Mouse (Mus musculus): ENCODE results near the gene Insig1. TPM values are rescaled to one million over a fixed set of nuclear protein-coding genes. Genes with fewer than 3 reads are reported as not detected.
A peak's percentile ranks its signal among the peaks of the same experiment; 100 is the strongest.

The Insig1 gene
- polyA plus RNA-seq, 1 experiment = 114 TPM

DNA sequence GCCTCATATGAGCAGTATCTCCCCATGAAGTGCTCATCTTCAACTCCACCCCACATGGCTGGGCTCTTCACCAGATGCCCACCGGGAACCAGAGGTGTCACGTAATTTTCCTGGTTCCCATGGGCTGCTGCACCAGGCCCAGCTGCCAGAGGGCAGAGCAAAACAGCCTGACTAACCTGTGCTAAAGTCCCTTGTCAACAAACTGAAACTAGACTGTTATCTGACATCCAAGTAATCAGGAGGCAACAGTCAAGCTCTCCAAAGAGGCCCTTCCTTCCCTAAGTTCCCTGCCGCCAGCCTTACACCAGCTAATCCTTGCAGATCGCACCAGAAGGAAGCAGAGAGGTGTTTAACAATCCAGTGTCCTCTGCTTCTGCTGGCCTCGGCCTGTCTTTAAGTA is 4.9 kb upstream of the Insig1 start:
- no peak overlapping the region for H3K27ac ChIP-seq (ENCODE audit: insufficient read depth, low read length)
- no peaks in the 10 kb centered on the region for H3K4me1 ChIP-seq (ENCODE audit: control insufficient read depth, insufficient read depth, low read length)
- no peaks in the 10 kb centered on the region for H3K27me3 ChIP-seq (ENCODE audit: control insufficient read depth, insufficient read depth, low read length, poor library complexity, severe bottlenecking)
- no peak overlapping the region for H3K9ac ChIP-seq (ENCODE audit: low read depth, poor library complexity, severe bottlenecking)
- no peaks in the 10 kb centered on the region for H3K9me3 ChIP-seq (replicated peaks; ENCODE audit: control insufficient read depth, insufficient read depth, low read length, poor library complexity, severe bottlenecking)
- TF ChIP-seq EP300 (IDR thresholded peaks at IDR 0.05; ENCODE audit: insufficient read depth, low read depth, low read length) = no peak
- no peak for TF ChIP-seq CTCF (IDR thresholded peaks at IDR 0.05; ENCODE audit: low read depth, low read length)
- TF ChIP-seq POLR2A (IDR thresholded peaks at IDR 0.05; ENCODE audit: insufficient read depth, low read length) = no peak
- no peaks in the 10 kb centered on the region for H3K36me3 ChIP-seq (ENCODE audit: control insufficient read depth, insufficient read depth, low read length, poor library complexity, severe bottlenecking)
- H3K4me3 ChIP-seq (ENCODE audit: low read depth, low read length) = no peak overlapping the region

GRCm38 (mm10) chr5:28070149-28070827 is 875 bp upstream of the Insig1 start:
- Histone ChIP-seq H3K4me3 (ENCODE audit: low read depth, low read length) (peak overlapping the region; percentile 81), H3K27me3 (ENCODE audit: control insufficient read depth, insufficient read depth, low read length, poor library complexity, severe bottlenecking) (no peaks in the 10 kb centered on the region), H3K4me1 (ENCODE audit: control insufficient read depth, insufficient read depth, low read length) (no peaks in the 10 kb centered on the region), H3K36me3 (ENCODE audit: control insufficient read depth, insufficient read depth, low read length, poor library complexity, severe bottlenecking) (peaks cover 23% of the 10 kb centered on the region), H3K27ac (ENCODE audit: insufficient read depth, low read length) (peak overlapping the region; percentile 39), H3K9ac (ENCODE audit: low read depth, poor library complexity, severe bottlenecking) (peak overlapping the region; percentile 67), H3K9me3 (replicated peaks; ENCODE audit: control insufficient read depth, insufficient read depth, low read length, poor library complexity, severe bottlenecking) (no peaks in the 10 kb centered on the region)
- TF ChIP-seq EP300 (IDR thresholded peaks at IDR 0.05; ENCODE audit: insufficient read depth, low read depth, low read length) (no peak), POLR2A (IDR thresholded peaks at IDR 0.05; ENCODE audit: insufficient read depth, low read length) (no peak), CTCF (IDR thresholded peaks at IDR 0.05; ENCODE audit: low read depth, low read length) (no peak)

- no peaks in the 10 kb centered on the region for H3K4me1 ChIP-seq (ENCODE audit: control insufficient read depth, insufficient read depth, low read length)
- no peaks in the 10 kb centered on the region for H3K9me3 ChIP-seq (replicated peaks; ENCODE audit: control insufficient read depth, insufficient read depth, low read length, poor library complexity, severe bottlenecking)
- H3K4me3 ChIP-seq (ENCODE audit: low read depth, low read length) = peak overlapping the region; percentile 96
- no peak for TF ChIP-seq CTCF (IDR thresholded peaks at IDR 0.05; ENCODE audit: low read depth, low read length)
- no peak for TF ChIP-seq POLR2A (IDR thresholded peaks at IDR 0.05; ENCODE audit: insufficient read depth, low read length)
- TF ChIP-seq EP300 (IDR thresholded peaks at IDR 0.05; ENCODE audit: insufficient read depth, low read depth, low read length) = no peak
- peak overlapping the region; percentile 68 for H3K9ac ChIP-seq (ENCODE audit: low read depth, poor library complexity, severe bottlenecking)
- H3K27ac ChIP-seq (ENCODE audit: insufficient read depth, low read length) = peak overlapping the region; percentile 29
- peaks cover 36% of the 10 kb centered on the region for H3K36me3 ChIP-seq (ENCODE audit: control insufficient read depth, insufficient read depth, low read length, poor library complexity, severe bottlenecking)
- no peaks in the 10 kb centered on the region for H3K27me3 ChIP-seq (ENCODE audit: control insufficient read depth, insufficient read depth, low read length, poor library complexity, severe bottlenecking)
These were observed 477 bp downstream of the Insig1 start for GRCm38 (mm10) chr5:28071456-28072223.

DNA sequence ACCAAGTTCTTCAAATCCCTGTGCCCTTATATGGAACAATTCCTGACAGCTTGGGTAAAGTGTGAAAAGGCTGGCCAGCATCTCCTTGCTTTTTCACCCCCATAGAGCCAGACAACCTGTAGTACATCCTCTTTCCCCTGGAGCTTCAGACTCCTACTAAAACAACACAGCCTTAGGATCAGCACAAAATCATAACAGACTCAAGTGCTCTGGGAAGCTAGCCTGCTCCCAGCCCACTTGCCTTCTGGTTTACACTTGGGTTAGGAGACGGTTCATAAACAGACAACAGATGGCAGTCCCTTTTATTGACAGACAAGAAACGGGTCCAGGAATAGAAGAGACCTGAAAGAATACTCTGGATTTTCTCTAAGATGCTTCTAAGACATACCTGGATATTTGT is 8.3 kb downstream of the Insig1 start:
- Histone ChIP-seq H3K27me3 (ENCODE audit: control insufficient read depth, insufficient read depth, low read length, poor library complexity, severe bottlenecking) (no peaks in the 10 kb centered on the region), H3K9ac (ENCODE audit: low read depth, poor library complexity, severe bottlenecking) (no peak overlapping the region), H3K4me3 (ENCODE audit: low read depth, low read length) (no peak overlapping the region), H3K27ac (ENCODE audit: insufficient read depth, low read length) (no peak overlapping the region), H3K4me1 (ENCODE audit: control insufficient read depth, insufficient read depth, low read length) (no peaks in the 10 kb centered on the region), H3K36me3 (ENCODE audit: control insufficient read depth, insufficient read depth, low read length, poor library complexity, severe bottlenecking) (peaks cover 24% of the 10 kb centered on the region), H3K9me3 (replicated peaks; ENCODE audit: control insufficient read depth, insufficient read depth, low read length, poor library complexity, severe bottlenecking) (no peaks in the 10 kb centered on the region)
- TF ChIP-seq CTCF (IDR thresholded peaks at IDR 0.05; ENCODE audit: low read depth, low read length) (no peak), POLR2A (IDR thresholded peaks at IDR 0.05; ENCODE audit: insufficient read depth, low read length) (no peak), EP300 (IDR thresholded peaks at IDR 0.05; ENCODE audit: insufficient read depth, low read depth, low read length) (no peak)

DNA sequence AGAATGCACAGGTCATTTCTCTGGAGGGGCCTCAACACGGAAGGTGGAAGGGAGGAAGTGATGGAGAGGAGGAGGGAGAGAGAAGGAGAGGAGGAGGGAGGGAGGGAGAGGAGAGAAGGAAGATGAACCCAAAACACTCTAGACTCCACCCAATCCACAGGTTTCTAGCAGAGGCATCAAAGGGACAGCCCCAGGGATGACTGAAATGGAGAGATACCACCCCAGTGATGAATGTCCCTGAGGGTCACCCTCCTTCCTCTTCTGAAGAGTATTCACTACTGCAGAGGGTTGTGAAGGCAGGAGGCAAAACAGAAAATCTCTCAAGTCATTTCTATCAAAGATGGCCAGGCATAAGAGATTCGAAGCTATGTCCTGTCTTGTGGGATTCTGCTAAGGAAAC is 10.0 kb downstream of the Insig1 start:
- no peak overlapping the region for H3K9ac ChIP-seq (ENCODE audit: low read depth, poor library complexity, severe bottlenecking)
- H3K4me3 ChIP-seq (ENCODE audit: low read depth, low read length) = no peak overlapping the region
- H3K27ac ChIP-seq (ENCODE audit: insufficient read depth, low read length) = no peak overlapping the region

GRCm38 (mm10) chr5:28081822-28082221 is 10.7 kb downstream of the Insig1 start:
- Histone ChIP-seq H3K27me3 (ENCODE audit: control insufficient read depth, insufficient read depth, low read length, poor library complexity, severe bottlenecking) (no peaks in the 10 kb centered on the region), H3K27ac (ENCODE audit: insufficient read depth, low read length) (no peak overlapping the region), H3K4me3 (ENCODE audit: low read depth, low read length) (no peak overlapping the region), H3K4me1 (ENCODE audit: control insufficient read depth, insufficient read depth, low read length) (no peaks in the 10 kb centered on the region), H3K36me3 (ENCODE audit: control insufficient read depth, insufficient read depth, low read length, poor library complexity, severe bottlenecking) (peaks cover under 1% of the 10 kb centered on the region), H3K9ac (ENCODE audit: low read depth, poor library complexity, severe bottlenecking) (no peak overlapping the region), H3K9me3 (replicated peaks; ENCODE audit: control insufficient read depth, insufficient read depth, low read length, poor library complexity, severe bottlenecking) (no peaks in the 10 kb centered on the region)
- TF ChIP-seq EP300 (IDR thresholded peaks at IDR 0.05; ENCODE audit: insufficient read depth, low read depth, low read length) (no peak), CTCF (IDR thresholded peaks at IDR 0.05; ENCODE audit: low read depth, low read length) (no peak), POLR2A (IDR thresholded peaks at IDR 0.05; ENCODE audit: insufficient read depth, low read length) (no peak)

More for the DNA sequence above, 10.0 kb downstream of the Insig1 start:
- Histone ChIP-seq H3K4me1 (ENCODE audit: control insufficient read depth, insufficient read depth, low read length) (no peaks in the 10 kb centered on the region), H3K36me3 (ENCODE audit: control insufficient read depth, insufficient read depth, low read length, poor library complexity, severe bottlenecking) (peaks cover 8% of the 10 kb centered on the region), H3K27me3 (ENCODE audit: control insufficient read depth, insufficient read depth, low read length, poor library complexity, severe bottlenecking) (no peaks in the 10 kb centered on the region), H3K9me3 (replicated peaks; ENCODE audit: control insufficient read depth, insufficient read depth, low read length, poor library complexity, severe bottlenecking) (no peaks in the 10 kb centered on the region)
- TF ChIP-seq CTCF (IDR thresholded peaks at IDR 0.05; ENCODE audit: low read depth, low read length) (no peak), EP300 (IDR thresholded peaks at IDR 0.05; ENCODE audit: insufficient read depth, low read depth, low read length) (no peak), POLR2A (IDR thresholded peaks at IDR 0.05; ENCODE audit: insufficient read depth, low read length) (no peak)
